Mouse (Mus musculus) E14TG2a.4 (cell line): ENCODE results near the gene Adamts6.

ENCODE experiments used
- CTCF ChIP-seq: conservative IDR thresholded peaks from 2 replicates; pipeline ENCODE4 v1.5.1; 2014; ENCODE audit warnings: low read length
- POU5F1 ChIP-seq: IDR thresholded peaks from 2 replicates; pipeline ENCODE4 v1.6.1; 2014; ENCODE audit warnings: low read length, borderline replicate concordance

GRCm38 (mm10) chr13:104498669-104499068, 211.0 kb downstream of the Adamts6 start:
- TF ChIP-seq POU5F1, result no peak
- TF ChIP-seq CTCF, result no peak
